Mouse (Mus musculus): ENCODE measurements around the gene Nlgn3. TPM values are rescaled to one million over a fixed set of nuclear protein-coding genes. Genes with fewer than 3 reads are reported as not detected.
A peak's percentile ranks its signal among the peaks of the same experiment; 100 is the strongest.

Nlgn3 gene
- polyA plus RNA-seq, 1 experiment from 2014 or later: 0.06 TPM

- no peak overlapping the region for H3K4me2 ChIP-seq (ENCODE audit: low read depth, low read length)
- no peak for ATAC-seq
- no peak overlapping the region for H3K9ac ChIP-seq (replicated peaks)
- H3K9me3 ChIP-seq (ENCODE audit: low read length): no peaks in the 10 kb centered on the region
- H3K27me3 ChIP-seq (ENCODE audit: insufficient read depth, low read length): peaks cover 2% of the 10 kb centered on the region
- H3K4me1 ChIP-seq (ENCODE audit: insufficient read depth): no peaks in the 10 kb centered on the region
- TF ChIP-seq CTCF (IDR thresholded peaks at IDR 0.05; ENCODE audit: low read depth) (no peak), EP300 (IDR thresholded peaks at IDR 0.05; ENCODE audit: low read depth) (no peak)
- H3K27ac ChIP-seq (ENCODE audit: low read depth): no peak overlapping the region
- no peak for DNase-seq
- H3K36me3 ChIP-seq (replicated peaks; ENCODE audit: insufficient read depth, low read length): no peaks in the 10 kb centered on the region
- 34% methylated on average over 6 of the region's 6 CpGs for WGBS (ENCODE audit: insufficient replicate concordance)
- H3K4me3 ChIP-seq (ENCODE audit: low read depth, low read length): no peak overlapping the region
Observed at GRCm38 (mm10) chrX:101313625-101314359, 14.8 kb downstream of the Nlgn3 start.

- Histone ChIP-seq H3K4me3 (ENCODE audit: low read depth, low read length) (no peak overlapping the region), H3K9me3 (ENCODE audit: low read length) (no peaks in the 10 kb centered on the region), H3K36me3 (replicated peaks; ENCODE audit: insufficient read depth, low read length) (no peaks in the 10 kb centered on the region), H3K9ac (replicated peaks) (no peak overlapping the region), H3K27ac (ENCODE audit: low read depth) (no peak overlapping the region), H3K4me2 (ENCODE audit: low read depth, low read length) (no peak overlapping the region), H3K27me3 (ENCODE audit: insufficient read depth, low read length) (no peaks in the 10 kb centered on the region), H3K4me1 (ENCODE audit: insufficient read depth) (no peaks in the 10 kb centered on the region)
- WGBS (ENCODE audit: insufficient replicate concordance): 72% methylated on average over 12 of the region's 12 CpGs
- TF ChIP-seq CTCF (IDR thresholded peaks at IDR 0.05; ENCODE audit: low read depth) (no peak), EP300 (IDR thresholded peaks at IDR 0.05; ENCODE audit: low read depth) (no peak)
- no peak for DNase-seq
- no peak for ATAC-seq
Observed at GRCm38 (mm10) chrX:101319775-101320174, 20.8 kb downstream of the Nlgn3 start.

- WGBS (ENCODE audit: insufficient replicate concordance): 55% methylated on average over 8 of the region's 8 CpGs
- TF ChIP-seq CTCF (IDR thresholded peaks at IDR 0.05; ENCODE audit: low read depth) (no peak), EP300 (IDR thresholded peaks at IDR 0.05; ENCODE audit: low read depth) (no peak)
- Histone ChIP-seq H3K27ac (ENCODE audit: low read depth) (peak overlapping the region; percentile 44; the same call in 1 of the 2 replicates), H3K4me1 (ENCODE audit: insufficient read depth) (no peaks in the 10 kb centered on the region), H3K4me2 (ENCODE audit: low read depth, low read length) (no peak overlapping the region), H3K36me3 (replicated peaks; ENCODE audit: insufficient read depth, low read length) (no peaks in the 10 kb centered on the region), H3K9me3 (ENCODE audit: low read length) (no peaks in the 10 kb centered on the region), H3K9ac (replicated peaks) (no peak overlapping the region), H3K27me3 (ENCODE audit: insufficient read depth, low read length) (no peaks in the 10 kb centered on the region), H3K4me3 (ENCODE audit: low read depth, low read length) (no peak overlapping the region)
- DNase-seq: no peak
- peak; percentile 69 for ATAC-seq
Observed at GRCm38 (mm10) chrX:101325989-101326899, 27.3 kb downstream of the Nlgn3 start.

- DNase-seq (peak; percentile 51), ATAC-seq (no peak)
- Histone ChIP-seq H3K9ac (replicated peaks) (no peak overlapping the region), H3K9me3 (ENCODE audit: low read length) (no peaks in the 10 kb centered on the region), H3K27ac (ENCODE audit: low read depth) (no peak overlapping the region), H3K4me3 (ENCODE audit: low read depth, low read length) (no peak overlapping the region), H3K36me3 (replicated peaks; ENCODE audit: insufficient read depth, low read length) (no peaks in the 10 kb centered on the region), H3K27me3 (ENCODE audit: insufficient read depth, low read length) (no peaks in the 10 kb centered on the region), H3K4me1 (ENCODE audit: insufficient read depth) (peaks cover 5% of the 10 kb centered on the region; the same call in 1 of the 2 replicates), H3K4me2 (ENCODE audit: low read depth, low read length) (no peak overlapping the region)
- WGBS (ENCODE audit: insufficient replicate concordance): 26% methylated on average over 9 of the region's 10 CpGs
- TF ChIP-seq EP300 (IDR thresholded peaks at IDR 0.05; ENCODE audit: low read depth): no peak
- peak; percentile 84 for TF ChIP-seq CTCF (IDR thresholded peaks at IDR 0.05; ENCODE audit: low read depth)
Observed at GRCm38 (mm10) chrX:101329372-101330028, 30.5 kb downstream of the Nlgn3 start.

GRCm38 (mm10) chrX:101332031-101332374 lies 33.0 kb downstream of the Nlgn3 start:
- no peaks in the 10 kb centered on the region for H3K36me3 ChIP-seq (replicated peaks; ENCODE audit: insufficient read depth, low read length)
- H3K4me1 ChIP-seq (ENCODE audit: insufficient read depth): peaks cover 5% of the 10 kb centered on the region; the same call in 1 of the 2 replicates
- peak overlapping the region; percentile 92 for H3K27ac ChIP-seq (ENCODE audit: low read depth)
- H3K4me3 ChIP-seq (ENCODE audit: low read depth, low read length): peak overlapping the region; percentile 48
- no peaks in the 10 kb centered on the region for H3K27me3 ChIP-seq (ENCODE audit: insufficient read depth, low read length)
- peak overlapping the region; percentile 58 for H3K9ac ChIP-seq (replicated peaks)
- DNase-seq: no peak
- peak; percentile 6 for ATAC-seq
- WGBS (ENCODE audit: insufficient replicate concordance): 32% methylated on average over 9 of the region's 9 CpGs
- H3K9me3 ChIP-seq (ENCODE audit: low read length): no peaks in the 10 kb centered on the region
- TF ChIP-seq EP300 (IDR thresholded peaks at IDR 0.05; ENCODE audit: low read depth) (no peak), CTCF (IDR thresholded peaks at IDR 0.05; ENCODE audit: low read depth) (no peak)
- peak overlapping the region; percentile 71 for H3K4me2 ChIP-seq (ENCODE audit: low read depth, low read length)

Measured in liver, postnatal 0 days (tissue).